Mouse (Mus musculus) bone marrow, adult 2 months (tissue): ENCODE measurements around the gene Ccdc117.

Experiments
- CTCF ChIP-seq: fragments of 200-500 bp; IDR thresholded peaks from 2 replicates; pipeline ENCODE4 v1.5.1; 2011; ENCODE audit warnings: low read length, control low read depth; ENCODE audit not compliant: control insufficient read depth, insufficient read depth
- POLR2A ChIP-seq: fragments of 200-500 bp; IDR thresholded peaks from 2 replicates; pipeline ENCODE4 v1.6.1; 2011; ENCODE audit warnings: low read depth, mild to moderate bottlenecking, control low read depth, low read length, borderline replicate concordance; ENCODE audit not compliant: control insufficient read depth

- TF ChIP-seq POLR2A (no peak), CTCF (no peak)
Measured at GRCm38 (mm10) chr11:5500903-5501741, 40.9 kb downstream of the Ccdc117 start.
